ENCODE assay signal across 14 mouse cellular contexts in genomic region chr5:151154030-151154429, GRCm38 (mm10).
"Had no signal": no experiment of that assay in that cellular context is flagged by ENCODE, and none has a peak within 500 bp of the region (broad histone marks: within the 10 kb centered on the region; RNA-seq: fewer than 3 reads in every experiment).

No protein-coding gene starts in this region.

- H3K4me2 ChIP-seq: liver, embryonic 13.5 days; lung, embryonic 14.5 days; midbrain, embryonic 12.5 days; neural tube, embryonic 12.5 days; neural tube, embryonic 15.5 days; stomach, embryonic 15.5 days had no signal

- H3K36me3 ChIP-seq: liver, embryonic 13.5 days; midbrain, embryonic 12.5 days; neural tube, embryonic 12.5 days; neural tube, embryonic 15.5 days; stomach, embryonic 15.5 days had no signal

- H3K9ac ChIP-seq: liver, embryonic 13.5 days; lung, embryonic 14.5 days; midbrain, embryonic 12.5 days; neural tube, embryonic 12.5 days; neural tube, embryonic 15.5 days; stomach, embryonic 15.5 days had no signal

- H3K27ac ChIP-seq: kidney, postnatal 0 days; left cerebral cortex, adult 2 months; liver, embryonic 13.5 days; midbrain, embryonic 12.5 days; neural tube, embryonic 12.5 days; neural tube, embryonic 15.5 days; stomach, embryonic 15.5 days had no signal

- H3K9me3 ChIP-seq: liver, embryonic 13.5 days; midbrain, embryonic 12.5 days; neural tube, embryonic 12.5 days; neural tube, embryonic 15.5 days; stomach, embryonic 15.5 days had no signal

- DNase-seq: kidney, adult 8-10 months; layer of hippocampus, postnatal 36 days; liver, embryonic 13.5 days; right cerebral cortex, adult 18-20 months; right cerebral cortex, postnatal 14 days; right cerebral cortex, postnatal 4 days; thymus, postnatal 25 days had no signal

- H3K4me3 ChIP-seq: left cerebral cortex, adult 2 months; liver, embryonic 13.5 days; midbrain, embryonic 12.5 days; neural tube, embryonic 12.5 days; neural tube, embryonic 15.5 days; stomach, embryonic 15.5 days had no signal

- H3K27me3 ChIP-seq: liver, embryonic 13.5 days; midbrain, embryonic 12.5 days; neural tube, embryonic 12.5 days; neural tube, embryonic 15.5 days; stomach, embryonic 15.5 days had no signal
